Mouse (Mus musculus): ENCODE measurements around the gene Ssxb8. TPM values are rescaled to one million over a fixed set of nuclear protein-coding genes. Genes with fewer than 3 reads are reported as not detected.

The Ssxb8 gene
- polyA plus RNA-seq (2012; rRNA removed): not detected in 2 replicates

DNA sequence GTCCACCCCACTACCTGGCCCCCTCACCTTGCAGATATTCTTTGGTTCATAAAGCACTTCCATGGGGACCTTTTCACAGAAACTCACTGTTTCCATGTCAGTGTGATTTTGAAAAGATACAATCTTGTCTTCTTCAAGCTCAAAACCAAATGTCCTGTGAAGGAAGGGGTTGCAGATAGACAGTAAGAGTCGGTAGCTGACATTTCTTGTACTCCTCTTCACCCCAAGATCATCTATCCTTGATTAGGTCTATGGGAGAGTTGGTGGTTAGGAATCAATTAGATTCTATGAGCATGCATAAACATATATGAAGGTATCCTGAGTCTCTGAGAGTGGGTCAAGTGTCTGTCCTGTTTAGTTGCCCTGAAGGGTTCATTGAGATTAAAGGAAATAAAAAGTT, at the start of gene Ssxb8:
Gene Ssxb8, minus strand, starts transcription at position 101 of the 400 bp plus-strand sequence.

Other genes with a start within 250 kb of the Ssxb8 start
- gene Ssxb2, start 229.1 kb downstream of the Ssxb8 start, polyA plus RNA-seq (2012; rRNA removed): not detected in 2 replicates
- gene Gm14459, start 165.9 kb downstream of the Ssxb8 start, polyA plus RNA-seq (2012; rRNA removed): not detected in 2 replicates
- not detected in 2 replicates for gene Ssxb6, start 142.6 kb downstream of the Ssxb8 start, polyA plus RNA-seq (2012; rRNA removed)
- not detected in 2 replicates for gene Ssxb3, start 99.0 kb downstream of the Ssxb8 start, polyA plus RNA-seq (2012; rRNA removed)
- not detected in 2 replicates for gene Ssx9, start 57.6 kb upstream of the Ssxb8 start, polyA plus RNA-seq (2012; rRNA removed)
- not detected in 2 replicates for gene Ssxb5, start 112.8 kb upstream of the Ssxb8 start, polyA plus RNA-seq (2012; rRNA removed)
- not detected in 2 replicates for gene Gm6592, start 153.2 kb upstream of the Ssxb8 start, polyA plus RNA-seq (2012; rRNA removed)
- not detected in 2 replicates for gene Gm5751, start 183.4 kb upstream of the Ssxb8 start, polyA plus RNA-seq (2012; rRNA removed)
- gene B630019K06Rik, start 201.5 kb upstream of the Ssxb8 start, polyA plus RNA-seq (2012; rRNA removed): 11.2 and 18.8 TPM in 2 replicates

Data from ovary, adult 2 months (tissue).